In the genomic region with DNA sequence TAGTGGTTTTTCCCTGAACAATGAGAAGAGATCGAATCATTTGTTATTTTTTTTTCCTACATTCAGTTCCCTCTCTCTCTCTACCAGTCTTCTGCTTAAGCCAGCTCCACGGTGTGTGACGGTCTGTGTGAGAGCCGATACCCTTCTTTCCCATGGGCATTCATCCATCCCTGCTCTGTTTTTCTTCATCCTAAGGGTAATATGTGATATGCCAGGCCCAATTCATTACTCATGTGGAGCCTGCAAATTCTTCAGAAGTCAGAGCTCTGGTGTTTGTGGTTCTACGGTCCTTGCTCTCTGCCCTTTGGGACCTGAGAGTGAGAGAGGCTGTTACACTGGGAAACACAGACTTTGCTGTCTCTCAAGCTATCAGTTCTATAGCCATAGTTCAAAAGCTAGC, we compare ENCODE assay signal across 25 mouse cellular contexts.
DNase-seq lines count a peak whose midpoint lies in the region; ATAC-seq and TF ChIP-seq lines count a peak whose summit lies in the region.
"Had no signal": no experiment of that assay in that cellular context is flagged by ENCODE, and none has a peak within 500 bp of the region (broad histone marks: within the 10 kb centered on the region; RNA-seq: fewer than 3 reads in every experiment).

No protein-coding gene starts in this region.

- TF ChIP-seq CTCF in lung, adult 2 months (IDR thresholded peaks at IDR 0.05; ENCODE audit: insufficient read depth, low read length): no peak

- H3K4me2 ChIP-seq in kidney, embryonic 16.5 days (replicated peaks; ENCODE audit: low read depth, low read length): no peak overlapping the region
- H3K4me2 ChIP-seq: embryonic facial prominence, embryonic 12.5 days; forebrain, embryonic 12.5 days; heart, embryonic 15.5 days; hindbrain, embryonic 13.5 days had no signal

- TF ChIP-seq POLR2A in lung, adult 2 months (IDR thresholded peaks at IDR 0.05; ENCODE audit: borderline replicate concordance, extremely low read depth, low read depth, low read length): no peak

- H3K4me1 ChIP-seq in kidney, embryonic 16.5 days (ENCODE audit: insufficient read depth, low read length): peaks cover 5% of the 10 kb centered on the region
- no peaks in the 10 kb centered on the region for H3K4me1 ChIP-seq in lung, adult 2 months (ENCODE audit: control insufficient read depth, insufficient read depth, low read length)
- H3K4me1 ChIP-seq: embryonic facial prominence, embryonic 12.5 days; forebrain, embryonic 12.5 days; heart, embryonic 10.5 days; heart, embryonic 15.5 days; hindbrain, embryonic 13.5 days had no signal

- no peaks in the 10 kb centered on the region for H3K36me3 ChIP-seq in kidney, embryonic 16.5 days (ENCODE audit: insufficient read depth, low read length)
- H3K36me3 ChIP-seq: embryonic facial prominence, embryonic 12.5 days; forebrain, embryonic 12.5 days; G1E; heart, embryonic 10.5 days; heart, embryonic 15.5 days; hindbrain, embryonic 13.5 days had no signal

- no peak overlapping the region for H3K27ac ChIP-seq in kidney, embryonic 16.5 days (ENCODE audit: low read length)
- H3K27ac ChIP-seq: embryonic facial prominence, embryonic 12.5 days; forebrain, embryonic 12.5 days; heart, embryonic 10.5 days; heart, embryonic 15.5 days; hindbrain, embryonic 13.5 days; hindbrain, postnatal 0 days had no signal

- no peak overlapping the region for H3K4me3 ChIP-seq in kidney, embryonic 16.5 days (ENCODE audit: low read length)
- no peak overlapping the region for H3K4me3 ChIP-seq in lung, adult 2 months (replicated peaks; ENCODE audit: extremely low read depth, low read depth, low read length)
- H3K4me3 ChIP-seq: embryonic facial prominence, embryonic 12.5 days; forebrain, embryonic 12.5 days; heart, embryonic 10.5 days; heart, embryonic 15.5 days; hindbrain, embryonic 13.5 days had no signal

- WGBS in kidney, embryonic 16.5 days: 37% methylated on average over 5 of the region's 5 CpGs
- 70% methylated on average over 5 of the region's 5 CpGs for WGBS in lung, adult 2 months

- H3K9me3 ChIP-seq in kidney, embryonic 16.5 days (ENCODE audit: low read length): no peaks in the 10 kb centered on the region
- H3K9me3 ChIP-seq: embryonic facial prominence, embryonic 12.5 days; forebrain, embryonic 12.5 days; G1E; heart, embryonic 10.5 days; heart, embryonic 15.5 days; hindbrain, embryonic 13.5 days had no signal

- no peaks in the 10 kb centered on the region for H3K27me3 ChIP-seq in kidney, embryonic 16.5 days (ENCODE audit: insufficient read depth, low read length)
- H3K27me3 ChIP-seq: embryonic facial prominence, embryonic 12.5 days; forebrain, embryonic 12.5 days; heart, embryonic 15.5 days; hindbrain, embryonic 13.5 days had no signal

- ATAC-seq in kidney, embryonic 16.5 days (ENCODE audit: low FRiP score, low TSS enrichment): peak; percentile 83
- ATAC-seq in inflammation-experienced regulatory T-cells, adult 6 months: no peak
- ATAC-seq: activated CD4-positive, CD25-positive, alpha-beta regulatory T cell, adult 4 months; CD4-positive, CD25-positive, alpha-beta regulatory T cell, adult 4 months; forebrain, embryonic 16.5 days; hindbrain, postnatal 0 days had no signal

- peak; percentile 12 for DNase-seq in embryo, embryonic 10 days (ENCODE audit: low spot score)
- DNase-seq in embryo, embryonic 9.5 days (ENCODE audit: extremely low spot score): no peak
- DNase-seq in kidney, postnatal 10 days: no peak
- peak; percentile 4 for DNase-seq in lung, postnatal 25 days (ENCODE audit: low spot score)
- no peak for DNase-seq in lung, adult 2 months
- DNase-seq: adrenal gland, postnatal 14 days; B cell, adult 2 months; cerebellum, adult 11-12 months; cerebellum, adult 9-10 months; cerebellum, postnatal 25 days; gastrocnemius, postnatal 10 days; heart, adult 18-20 months; heart, postnatal 14 days had no signal

- no peak overlapping the region for H3K9ac ChIP-seq in kidney, embryonic 16.5 days (replicated peaks; ENCODE audit: low read length)
- H3K9ac ChIP-seq: embryonic facial prominence, embryonic 12.5 days; forebrain, embryonic 12.5 days; heart, embryonic 15.5 days; hindbrain, embryonic 13.5 days had no signal

Comparison
In these comparisons a context has a peak if more than half of its experiments do, and no peak if none do; other contexts are left out.
1. DNase-seq: peak in embryo, embryonic 10 days (single experiment) and lung, postnatal 25 days (single experiment); none in embryo, embryonic 9.5 days (single experiment), kidney, postnatal 10 days (single experiment) and lung, adult 2 months (single experiment).